Mouse (Mus musculus) layer of hippocampus, adult 9-10 months (tissue): ENCODE results near the gene Agap1.

Source experiments
- DNase-seq: peaks from one replicate; pipeline ENCODE4 v3.0.0; 2022; ENCODE audit warnings: low spot score

Gene Agap1

DNA sequence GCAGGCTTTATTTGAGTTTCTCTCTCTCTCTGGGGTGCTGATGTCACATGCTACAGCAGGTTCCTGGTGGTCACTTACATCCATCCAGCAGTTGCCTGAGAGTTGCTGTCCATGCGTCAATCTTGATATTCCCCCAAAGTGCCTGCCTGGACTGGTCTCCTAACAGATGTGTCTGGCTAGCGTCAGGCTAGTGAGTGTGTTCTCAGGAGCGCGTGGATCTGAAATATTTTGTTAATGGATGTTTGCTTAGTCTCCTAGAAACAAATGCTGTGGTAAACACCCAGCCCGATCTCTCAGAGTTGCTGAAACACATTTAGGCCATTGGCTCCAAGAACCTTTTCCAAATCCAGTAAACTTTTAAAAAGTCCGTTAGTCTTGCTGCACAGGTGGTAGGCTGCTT, 161.9 kb downstream of the Agap1 start:
- DNase-seq: no peak

DNA sequence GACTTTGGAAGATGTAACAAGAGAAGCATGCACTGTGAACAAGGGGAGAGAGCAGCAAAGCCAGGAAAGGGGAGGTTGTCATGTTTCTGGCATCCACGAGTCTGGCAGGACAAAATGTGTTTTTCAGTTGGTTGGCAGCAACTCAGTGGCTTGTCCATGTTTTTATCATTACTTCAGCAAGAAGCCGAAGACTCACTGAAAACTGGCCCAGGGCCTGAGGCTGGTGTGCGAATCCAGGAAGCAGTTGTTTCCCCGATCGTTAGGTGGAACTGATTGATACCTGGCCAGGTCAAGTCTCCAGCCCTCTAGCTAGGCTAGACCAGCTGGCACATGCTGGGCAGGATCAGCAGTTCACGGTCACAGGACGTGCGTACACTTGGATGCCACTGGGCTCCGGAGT, 162.7 kb downstream of the Agap1 start:
- DNase-seq: no peak

DNA sequence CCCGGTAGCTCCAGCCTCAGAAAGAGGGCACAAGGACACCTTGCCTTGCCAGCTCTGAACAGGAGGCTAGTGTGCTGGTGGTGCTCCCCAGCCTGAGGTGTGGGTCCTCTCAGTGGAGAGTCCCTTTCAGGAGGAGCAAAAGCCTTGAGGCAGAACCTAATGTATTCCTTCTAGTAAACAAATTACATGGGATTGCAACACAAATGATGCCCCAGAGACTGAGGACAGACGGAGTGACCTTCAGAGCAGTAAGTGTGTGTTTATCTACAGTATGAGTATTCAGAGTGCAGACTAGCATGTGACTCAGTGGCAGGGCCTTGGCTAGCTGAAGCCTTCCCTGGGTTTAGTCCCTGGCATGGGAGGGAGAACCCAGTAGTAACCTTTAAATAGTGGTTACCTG, 165.4 kb downstream of the Agap1 start:
- no peak for DNase-seq

DNA sequence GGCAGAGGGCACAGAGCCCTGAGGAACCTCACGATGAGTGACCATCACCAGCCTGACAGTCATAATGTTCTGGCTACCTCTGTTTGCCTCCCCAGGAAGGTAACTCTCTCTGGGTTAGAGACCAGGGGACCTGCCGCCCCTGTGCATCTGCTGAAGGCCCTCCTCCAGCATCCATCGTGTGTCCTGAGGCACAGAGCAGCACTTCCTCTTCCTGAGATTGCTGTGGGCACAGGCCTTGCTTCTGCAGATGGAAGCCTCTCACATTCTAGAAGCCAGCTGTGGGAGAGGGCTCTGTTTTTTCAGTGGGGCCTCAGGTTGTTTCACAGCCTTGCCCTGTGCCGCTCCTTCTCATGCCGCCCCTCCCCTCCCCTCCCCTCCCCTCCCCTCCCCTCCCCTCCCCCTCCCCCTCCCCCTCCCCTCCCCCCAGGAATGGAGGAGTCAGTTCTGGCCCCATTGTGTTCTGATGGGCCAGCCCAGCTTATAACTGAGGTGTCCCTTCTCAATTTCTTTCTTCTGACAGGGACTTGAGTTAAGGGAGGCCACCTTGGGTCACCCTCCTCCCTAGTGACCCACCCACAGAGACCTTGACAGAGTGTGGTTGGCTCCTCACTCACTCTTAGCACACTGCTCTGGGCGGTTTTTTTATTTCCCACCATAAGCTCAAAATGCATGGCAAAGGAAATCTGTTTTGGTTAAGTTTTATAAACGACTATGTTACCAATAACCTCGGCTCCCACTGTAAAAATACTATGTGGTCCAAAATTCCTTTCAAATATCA, 166.6 kb downstream of the Agap1 start:
- DNase-seq: no peak

DNA sequence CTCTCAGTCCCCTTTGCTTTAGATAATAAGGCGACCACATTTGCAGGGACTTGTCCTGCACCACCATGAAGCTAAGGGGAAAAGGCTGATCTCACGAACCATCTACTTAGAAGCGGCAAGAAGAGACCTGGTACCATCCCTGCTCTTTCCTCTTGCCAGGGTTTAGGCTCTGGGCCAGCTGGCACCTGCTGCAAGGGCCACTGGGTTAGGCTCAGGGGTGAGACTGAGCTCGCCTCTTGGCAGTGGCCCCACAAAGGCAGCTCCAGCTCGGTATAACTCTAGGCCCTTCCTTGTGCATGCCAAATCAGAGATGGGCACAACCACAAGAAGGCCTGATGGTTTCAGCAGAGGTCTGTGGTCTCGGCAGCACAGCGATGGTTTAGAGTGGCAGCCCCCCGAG, 167.3 kb downstream of the Agap1 start:
- DNase-seq: no peak

DNA sequence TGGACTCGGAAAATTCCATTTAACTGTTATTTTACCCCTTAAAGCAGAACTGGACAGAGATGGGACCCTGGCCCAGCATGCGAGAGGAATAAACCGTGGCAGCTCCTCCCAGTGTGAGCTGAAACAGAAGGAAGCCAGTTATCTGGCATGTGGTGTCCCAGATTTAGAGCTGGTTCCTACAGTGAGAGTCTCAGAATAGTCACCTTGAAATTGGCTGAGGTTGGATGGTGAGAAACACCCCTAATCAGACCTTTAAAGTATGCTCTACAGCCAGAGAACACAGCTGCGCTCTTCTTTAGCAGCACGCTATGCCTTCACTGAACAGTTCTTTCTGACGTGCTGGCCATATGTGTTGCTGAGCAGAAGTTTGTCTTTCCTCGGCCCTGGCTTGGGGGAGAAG, 168.2 kb downstream of the Agap1 start:
- no peak for DNase-seq

DNA sequence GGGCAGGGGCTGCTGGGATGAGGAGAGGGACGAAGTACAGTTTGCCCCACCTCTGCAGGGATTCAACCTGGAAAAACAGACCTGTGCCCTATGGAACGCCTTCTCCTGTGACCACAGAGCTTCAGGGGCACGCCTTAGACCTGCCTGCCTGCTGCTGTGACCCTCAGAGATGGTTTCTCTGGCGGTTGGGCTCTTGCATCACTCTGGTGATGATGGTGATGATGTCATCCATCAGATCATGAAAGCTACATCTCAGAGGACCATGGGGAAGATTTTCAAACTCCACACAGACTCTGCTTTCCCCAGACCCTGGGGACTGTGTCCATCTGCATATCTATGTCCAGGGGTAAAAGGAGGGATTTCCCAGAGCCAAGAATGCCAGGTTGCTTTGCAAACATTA, 170.7 kb downstream of the Agap1 start:
- DNase-seq: no peak

DNA sequence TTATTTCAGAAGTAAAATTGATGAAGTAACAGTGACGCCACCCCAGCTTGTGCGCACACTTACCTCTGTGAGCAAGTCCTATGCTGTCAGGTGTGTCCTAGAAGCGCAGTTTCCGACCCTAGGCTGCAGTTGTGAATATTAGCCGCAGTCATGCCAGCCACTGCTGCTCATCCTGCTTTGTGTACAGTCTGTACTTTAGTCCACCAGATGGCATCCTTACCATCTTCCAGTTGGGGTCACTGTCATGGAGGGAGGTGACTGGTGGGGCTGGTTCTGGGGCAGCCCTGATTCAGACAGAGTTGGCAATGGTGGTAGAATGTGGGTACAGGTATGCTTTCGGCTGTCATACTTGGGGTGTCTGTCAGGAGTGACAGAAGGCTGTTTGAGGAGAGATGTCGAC, 171.4 kb downstream of the Agap1 start:
- DNase-seq: no peak

DNA sequence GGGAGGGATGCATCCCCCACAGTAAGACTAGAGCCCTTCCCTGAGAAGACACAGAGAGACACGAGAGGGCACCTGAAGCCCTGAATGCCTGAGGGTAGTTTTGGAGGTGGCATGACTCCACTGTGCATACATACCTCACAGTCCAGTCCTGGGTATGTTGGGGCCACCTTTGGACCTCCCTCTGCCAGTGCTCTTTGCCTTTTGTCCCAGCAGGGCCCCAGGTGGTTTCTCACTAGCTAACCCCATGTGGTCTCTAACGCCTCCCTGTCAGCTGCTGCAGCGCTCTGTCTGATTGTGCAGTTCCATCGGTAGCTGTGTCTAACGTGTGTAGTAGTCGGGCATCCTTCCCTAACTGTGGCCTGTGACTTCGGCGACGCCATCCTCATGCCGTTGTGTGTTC, 172.3 kb downstream of the Agap1 start:
- no peak for DNase-seq

DNA sequence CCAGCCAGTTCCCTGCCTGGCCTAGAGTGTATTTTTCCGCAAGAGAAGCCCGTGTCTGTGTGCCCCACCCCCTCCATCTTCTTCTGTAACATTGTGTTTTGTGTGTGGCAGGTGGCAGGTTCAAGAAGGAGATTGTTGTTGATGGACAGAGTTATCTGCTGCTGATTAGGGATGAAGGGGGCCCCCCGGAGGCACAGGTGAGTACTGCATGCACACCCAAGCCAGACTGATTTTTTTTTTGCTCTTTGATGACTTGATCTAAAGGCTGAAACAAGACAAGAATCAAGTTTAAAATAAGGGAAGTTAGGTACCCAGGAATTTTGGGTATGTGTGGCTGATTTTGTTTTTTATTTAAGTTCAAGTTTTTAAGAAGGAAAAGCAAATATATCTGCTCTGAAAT, 173.0 kb downstream of the Agap1 start:
- no peak for DNase-seq

DNA sequence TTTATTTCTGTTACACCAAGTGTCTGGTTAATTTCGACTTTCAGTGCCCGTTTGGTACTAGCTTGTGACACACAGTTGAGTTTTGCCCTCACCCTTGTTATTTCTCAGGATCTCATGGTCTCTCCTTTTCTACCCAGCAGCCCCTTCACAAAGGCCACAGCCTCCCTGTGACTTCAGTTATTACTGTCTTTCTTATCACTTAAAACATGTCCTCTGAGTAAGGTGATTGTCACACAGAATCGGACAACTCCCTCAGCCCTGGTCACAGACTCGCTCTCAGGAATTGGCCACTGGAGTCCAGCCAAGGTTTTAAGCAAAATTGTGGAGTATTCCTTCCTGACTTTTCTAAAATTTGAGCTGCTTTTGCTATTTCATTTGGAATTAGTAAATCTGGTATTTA, 176.2 kb downstream of the Agap1 start:
- no peak for DNase-seq

DNA sequence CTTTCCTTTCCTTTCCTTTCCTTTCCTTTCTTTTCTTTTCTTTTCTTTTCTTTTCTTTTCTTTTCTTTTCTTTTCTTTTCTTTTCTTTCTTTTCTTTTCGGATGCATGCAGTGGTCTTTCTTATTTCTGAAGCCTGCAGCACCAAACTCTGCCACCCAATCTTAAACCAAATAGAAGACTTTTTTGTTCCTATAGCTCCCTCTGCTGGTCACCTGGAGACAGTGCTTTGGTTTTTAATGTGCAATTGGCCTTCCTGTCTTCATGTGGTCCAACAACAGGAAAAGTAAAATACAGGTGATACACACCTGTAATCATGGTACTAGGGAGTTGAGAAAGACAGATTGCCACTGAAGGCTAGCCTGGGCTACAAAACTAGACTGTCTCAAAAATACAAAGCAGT, 177.1 kb downstream of the Agap1 start:
- DNase-seq: no peak

DNA sequence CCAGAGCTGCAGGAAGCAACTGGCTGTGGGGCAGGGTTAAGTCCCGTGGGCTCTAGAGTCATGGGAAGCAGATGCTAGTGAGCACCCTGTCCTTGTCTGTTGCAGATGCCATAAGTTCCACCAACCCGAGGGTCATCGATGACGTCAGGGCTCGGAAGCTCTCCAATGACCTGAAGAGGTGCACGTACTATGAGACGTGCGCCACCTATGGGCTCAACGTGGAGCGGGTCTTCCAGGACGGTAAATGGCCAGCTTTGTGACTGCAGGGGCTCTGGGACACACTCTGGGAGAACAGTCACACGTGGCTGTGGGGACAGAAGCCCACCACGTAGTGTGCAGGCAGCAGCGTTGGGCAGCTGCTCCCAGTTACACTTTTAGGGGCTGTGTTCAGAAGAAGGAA, 179.4 kb downstream of the Agap1 start:
- no peak for DNase-seq

DNA sequence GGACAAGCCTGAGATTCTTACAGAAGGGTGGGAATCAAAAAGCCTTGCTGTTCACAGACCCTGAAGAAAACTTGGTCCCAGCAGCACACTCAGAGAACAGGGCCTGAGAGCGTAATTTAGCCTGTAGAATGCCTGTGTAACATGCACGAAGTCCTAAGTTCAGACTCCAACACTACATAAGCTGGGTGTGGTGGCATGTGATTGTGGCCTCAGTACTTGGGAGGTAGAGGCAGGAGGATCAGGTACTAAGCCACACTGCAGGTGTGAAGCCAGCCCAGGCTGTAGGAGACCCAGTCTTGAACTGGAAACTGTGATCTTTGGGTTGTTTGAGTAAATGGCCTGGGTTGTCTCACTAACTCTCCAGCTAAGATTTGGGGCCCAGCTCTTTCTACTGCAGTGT, 180.5 kb downstream of the Agap1 start:
- DNase-seq: no peak

DNA sequence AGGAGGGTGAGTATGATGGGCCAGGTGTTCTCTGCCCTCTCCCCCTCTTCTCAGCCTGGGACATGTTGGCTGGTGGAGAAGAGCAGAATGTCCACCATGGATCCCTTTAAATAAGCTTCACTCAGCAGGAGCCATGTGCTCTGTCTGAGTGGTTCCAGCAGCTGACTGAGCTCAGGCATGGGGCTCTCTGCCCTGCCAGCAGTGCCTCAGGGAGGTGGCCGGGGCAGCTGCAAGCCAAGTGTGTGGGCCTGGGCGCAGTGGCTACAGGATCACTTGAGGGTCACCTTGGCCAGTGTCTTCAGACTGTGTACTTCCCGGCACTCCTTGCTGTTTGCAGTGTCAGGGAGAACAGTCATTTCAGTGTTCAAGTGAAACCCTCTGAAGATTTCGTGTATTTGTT, 183.1 kb downstream of the Agap1 start:
- DNase-seq: no peak

DNA sequence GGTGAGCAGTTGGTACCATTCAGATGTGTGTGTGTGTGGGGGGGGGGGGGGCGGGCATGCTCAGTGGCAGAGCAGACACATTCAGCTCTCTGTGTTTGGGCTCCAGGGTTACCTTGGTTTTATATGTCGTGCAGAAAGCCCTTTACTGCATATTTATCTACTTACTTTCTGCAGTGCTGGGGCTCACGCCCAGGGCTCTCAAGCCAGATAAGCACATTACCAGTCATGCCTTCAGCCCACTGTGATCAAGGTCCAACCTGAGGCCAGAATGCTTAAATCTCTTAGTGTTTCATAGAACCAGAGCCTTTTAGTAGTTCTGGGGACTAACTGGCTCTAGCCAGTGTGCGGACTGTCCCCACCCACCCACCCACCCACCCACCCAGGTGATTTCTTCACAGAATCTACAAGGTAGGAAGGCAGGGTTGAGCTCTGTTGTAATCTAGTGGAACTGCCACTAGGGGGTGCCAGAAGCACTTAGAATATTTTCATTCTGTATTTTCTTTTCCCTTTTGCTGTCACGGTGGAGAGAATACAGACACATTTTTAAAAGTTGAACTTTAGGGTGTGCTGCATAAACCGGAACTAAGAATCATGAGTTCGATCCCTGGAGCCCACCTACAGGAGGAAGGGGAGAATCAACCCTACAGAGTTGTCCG, 189.0 kb downstream of the Agap1 start:
- peak; percentile 32 for DNase-seq

DNA sequence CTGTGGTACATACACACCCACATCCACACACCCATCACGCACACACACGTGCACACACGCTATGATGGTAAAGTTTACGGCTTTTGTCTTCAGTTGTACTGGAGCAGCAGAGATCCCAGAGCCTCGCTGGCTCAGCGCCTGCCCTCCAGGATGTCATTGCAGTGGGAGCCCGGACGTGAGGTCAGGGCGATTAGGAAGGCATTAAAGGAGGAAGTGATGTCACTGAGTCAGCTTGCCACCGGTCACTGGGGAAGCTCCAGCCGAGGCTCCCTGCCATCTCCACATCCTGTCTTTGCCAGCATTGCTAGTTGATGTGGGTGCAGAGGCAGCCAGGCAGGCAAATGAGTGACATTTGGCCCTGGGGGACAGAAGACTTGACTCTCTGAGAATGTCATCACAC, 189.5 kb downstream of the Agap1 start:
- no peak for DNase-seq

DNA sequence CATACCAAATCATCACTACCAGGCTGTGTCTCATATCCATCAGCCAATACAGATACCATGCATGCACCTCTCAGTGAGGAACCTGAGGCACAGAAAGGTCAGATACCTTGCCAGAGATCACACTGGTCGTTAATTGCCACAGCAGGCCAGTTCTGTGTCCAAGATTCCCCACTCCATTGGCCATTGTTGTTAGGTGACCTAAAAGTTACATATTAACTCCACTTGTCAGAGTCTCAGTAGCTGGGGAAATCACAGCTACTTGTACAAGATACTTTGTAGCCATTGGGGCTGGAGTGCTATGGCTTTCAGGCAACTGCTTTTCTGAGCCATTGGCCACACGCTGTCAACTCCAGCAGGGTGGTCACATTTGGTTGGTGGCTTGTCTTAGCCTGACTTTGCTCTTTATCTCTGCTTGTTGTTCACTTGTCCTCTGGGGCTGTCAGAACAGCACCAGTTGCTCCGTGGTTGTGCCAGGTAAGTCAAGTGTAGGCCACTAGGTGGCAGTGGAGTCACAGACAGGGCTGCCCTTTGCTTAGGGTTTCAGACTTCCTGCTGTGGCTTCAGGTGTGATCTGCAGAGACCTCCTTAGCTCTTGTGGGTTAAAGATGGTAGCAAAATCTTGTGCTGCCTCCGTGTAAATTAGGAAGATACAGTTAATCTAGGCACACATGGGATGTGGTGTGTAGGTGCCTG, 191.9 kb downstream of the Agap1 start:
- no peak for DNase-seq

DNA sequence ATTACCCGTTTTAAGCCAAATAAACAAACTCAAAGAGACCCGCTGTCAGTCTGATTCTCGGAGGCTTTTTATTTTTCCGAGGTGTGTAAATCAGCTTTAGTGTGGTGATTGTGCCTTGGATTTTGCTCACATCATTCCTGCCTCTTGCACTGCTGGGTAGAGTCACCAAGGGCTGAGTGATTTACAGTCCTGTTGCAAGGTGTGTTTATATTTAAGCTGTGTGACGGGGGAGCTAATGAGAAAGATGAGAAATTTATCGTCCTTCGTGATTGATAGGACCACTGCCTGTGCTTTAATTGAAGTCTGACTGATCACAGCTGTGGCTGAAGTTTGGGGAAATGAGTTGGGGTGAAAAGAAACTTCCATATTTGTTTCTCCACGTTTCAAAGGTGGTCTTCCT, 192.9 kb downstream of the Agap1 start:
- DNase-seq: no peak

DNA sequence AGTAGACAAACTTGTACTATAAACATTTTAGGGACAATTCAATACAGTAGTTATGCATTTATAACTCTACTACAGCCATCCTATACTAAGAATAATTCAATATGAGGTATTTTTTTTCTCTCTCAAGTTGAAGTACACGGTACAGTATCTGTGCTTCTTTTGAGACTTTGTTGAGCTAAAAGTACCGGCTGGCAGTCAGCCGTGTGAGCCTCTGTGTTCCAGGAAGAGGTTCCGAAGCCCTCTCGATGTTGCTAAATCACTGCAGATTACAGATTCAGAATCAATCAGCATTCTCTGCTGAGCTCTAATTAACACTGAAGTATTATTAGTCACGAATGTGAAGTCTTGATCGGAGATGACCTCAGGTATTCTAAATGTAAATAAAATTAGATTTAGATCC, 196.0 kb downstream of the Agap1 start:
- no peak for DNase-seq

DNA sequence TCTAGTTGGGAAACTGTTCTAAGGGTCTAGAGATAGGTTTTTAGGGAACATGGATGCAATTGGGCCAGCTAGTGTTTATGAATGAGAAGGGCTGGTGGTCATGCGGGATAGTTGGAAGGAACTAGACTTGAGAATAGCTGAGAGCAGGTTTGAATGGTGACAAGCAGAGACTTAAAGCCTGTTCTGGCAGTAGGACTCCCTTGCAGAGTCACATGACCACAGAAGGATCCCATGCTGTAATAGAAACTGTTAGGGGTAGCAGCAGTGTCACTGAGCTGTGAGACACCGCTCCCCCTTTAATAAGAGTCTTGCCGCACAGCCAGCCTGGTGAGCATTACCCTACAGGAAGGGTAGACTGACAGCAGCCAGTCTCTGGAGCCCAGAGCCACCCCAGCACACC, 201.6 kb downstream of the Agap1 start:
- no peak for DNase-seq

DNA sequence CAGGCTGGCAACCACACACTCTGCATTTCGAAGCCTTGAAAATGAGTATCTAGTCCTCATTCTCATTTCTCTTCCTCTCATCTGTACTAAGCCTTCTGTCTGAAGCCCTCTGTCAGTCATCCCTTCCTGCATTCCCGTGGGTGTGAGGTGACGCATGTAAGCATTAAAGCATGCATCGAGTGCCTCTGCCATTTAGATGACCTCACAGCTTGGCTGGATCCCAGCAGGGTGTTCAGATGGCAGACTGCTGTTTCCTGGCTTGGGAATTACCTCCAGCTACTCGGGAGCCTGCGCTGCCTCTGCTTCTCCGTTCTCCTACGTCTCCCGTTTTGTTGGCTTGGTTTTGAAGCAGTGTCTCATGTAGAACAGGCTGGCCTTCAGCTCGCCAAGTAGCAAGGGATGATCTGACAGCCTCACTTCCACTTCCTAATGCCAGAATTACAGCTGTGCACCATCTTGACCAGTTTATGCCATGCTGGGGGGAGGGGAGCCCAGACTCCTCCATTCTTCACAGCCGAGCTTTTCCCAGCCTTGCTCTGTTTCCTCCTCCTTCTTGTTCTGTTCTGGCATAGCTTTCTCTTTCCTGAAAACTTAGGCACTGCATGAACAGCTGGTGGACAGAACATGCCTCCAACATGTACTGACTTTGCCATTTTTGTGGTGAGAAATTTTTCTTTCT, 202.2 kb downstream of the Agap1 start:
- DNase-seq: no peak

DNA sequence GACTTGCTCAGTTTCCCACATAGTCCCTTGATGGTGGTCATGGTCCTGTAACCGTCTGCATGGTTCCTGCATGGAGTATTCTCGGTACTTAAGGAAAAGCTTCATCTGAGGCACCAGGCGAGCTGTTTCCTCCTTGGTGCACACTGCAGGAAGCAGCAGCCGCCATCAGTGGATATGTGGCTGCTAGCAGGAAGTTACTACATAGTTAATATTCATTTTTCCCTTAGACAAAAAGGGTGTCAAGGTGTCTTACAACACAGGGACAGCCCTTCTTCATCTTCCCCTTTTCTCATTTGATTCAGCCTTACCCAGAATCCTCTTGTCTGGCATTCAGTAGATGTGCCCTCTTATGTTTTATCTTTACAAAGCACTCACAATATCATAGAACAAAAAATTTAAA, 206.2 kb downstream of the Agap1 start:
- DNase-seq: no peak
